In the genomic region with DNA sequence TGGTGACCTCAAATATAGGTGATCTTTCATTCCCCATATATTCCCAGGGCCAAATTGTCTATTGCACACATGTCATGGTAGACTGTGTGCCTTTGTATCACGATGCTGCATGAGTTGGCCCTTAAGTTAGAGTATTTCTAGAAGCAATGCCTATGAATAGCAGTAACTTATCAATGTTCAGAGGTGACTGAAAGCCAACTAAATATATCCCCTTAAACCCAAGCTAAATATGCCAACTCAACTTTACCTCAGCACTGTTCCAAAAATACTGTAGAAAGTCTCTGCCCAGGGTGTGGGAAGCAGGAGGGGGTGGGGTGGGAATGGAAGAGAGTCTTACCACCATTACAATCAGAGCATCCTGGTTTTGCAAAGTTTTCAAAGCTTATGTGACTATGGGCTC, we compare ENCODE assay signal across 9 mouse cellular contexts.
"Had no signal": no experiment of that assay in that cellular context is flagged by ENCODE, and none has a peak within 500 bp of the region (broad histone marks: within the 10 kb centered on the region; RNA-seq: fewer than 3 reads in every experiment).

No protein-coding gene starts in this region.

- H3K4me2 ChIP-seq: limb, embryonic 15.5 days; liver, embryonic 12.5 days; lung, embryonic 15.5 days; midbrain, embryonic 12.5 days; stomach, embryonic 15.5 days had no signal

- H3K36me3 ChIP-seq: limb, embryonic 15.5 days; liver, embryonic 12.5 days; lung, embryonic 15.5 days; midbrain, embryonic 12.5 days; stomach, embryonic 15.5 days had no signal

- H3K9me3 ChIP-seq: limb, embryonic 15.5 days; liver, embryonic 12.5 days; lung, embryonic 15.5 days; midbrain, embryonic 12.5 days; stomach, embryonic 15.5 days had no signal

- H3K27me3 ChIP-seq: limb, embryonic 15.5 days; liver, embryonic 12.5 days; lung, embryonic 15.5 days; midbrain, embryonic 12.5 days; stomach, embryonic 15.5 days had no signal

- H3K9ac ChIP-seq: limb, embryonic 15.5 days; liver, embryonic 12.5 days; lung, embryonic 15.5 days; midbrain, embryonic 12.5 days; stomach, embryonic 15.5 days had no signal

- H3K27ac ChIP-seq: limb, embryonic 15.5 days; liver, embryonic 12.5 days; midbrain, embryonic 12.5 days; stomach, embryonic 15.5 days had no signal

- DNase-seq: kidney, postnatal 10 days; lung, postnatal 14 days; right cerebral cortex, postnatal 14 days had no signal

- ATAC-seq: midbrain, embryonic 16.5 days had no signal

- H3K4me3 ChIP-seq: limb, embryonic 15.5 days; liver, embryonic 12.5 days; lung, embryonic 15.5 days; midbrain, embryonic 12.5 days; stomach, embryonic 15.5 days had no signal
